Mouse (Mus musculus) ES-E14 (cell line): ENCODE results near the gene Lyg2.

ENCODE experiments used
- CHD2 ChIP-seq: IDR thresholded peaks from 2 replicates; pipeline ENCODE4 v1.6.1; 2014; ENCODE audit warnings: mild to moderate bottlenecking, low read depth, low read length, inconsistent platforms
- HCFC1 ChIP-seq: IDR thresholded peaks from 2 replicates; pipeline ENCODE4 v1.6.1; 2012; ENCODE audit warnings: low read length, inconsistent platforms, borderline replicate concordance; ENCODE audit not compliant: insufficient read depth
- ZC3H11A ChIP-seq: IDR thresholded peaks from 2 replicates; pipeline ENCODE4 v1.6.1; 2012; ENCODE audit warnings: low read depth, mild to moderate bottlenecking, inconsistent platforms, low read length, borderline replicate concordance
- ZNF384 ChIP-seq: IDR thresholded peaks from 2 replicates; pipeline ENCODE4 v1.6.1; 2012; ENCODE audit warnings: low read depth, low read length, inconsistent platforms

DNA sequence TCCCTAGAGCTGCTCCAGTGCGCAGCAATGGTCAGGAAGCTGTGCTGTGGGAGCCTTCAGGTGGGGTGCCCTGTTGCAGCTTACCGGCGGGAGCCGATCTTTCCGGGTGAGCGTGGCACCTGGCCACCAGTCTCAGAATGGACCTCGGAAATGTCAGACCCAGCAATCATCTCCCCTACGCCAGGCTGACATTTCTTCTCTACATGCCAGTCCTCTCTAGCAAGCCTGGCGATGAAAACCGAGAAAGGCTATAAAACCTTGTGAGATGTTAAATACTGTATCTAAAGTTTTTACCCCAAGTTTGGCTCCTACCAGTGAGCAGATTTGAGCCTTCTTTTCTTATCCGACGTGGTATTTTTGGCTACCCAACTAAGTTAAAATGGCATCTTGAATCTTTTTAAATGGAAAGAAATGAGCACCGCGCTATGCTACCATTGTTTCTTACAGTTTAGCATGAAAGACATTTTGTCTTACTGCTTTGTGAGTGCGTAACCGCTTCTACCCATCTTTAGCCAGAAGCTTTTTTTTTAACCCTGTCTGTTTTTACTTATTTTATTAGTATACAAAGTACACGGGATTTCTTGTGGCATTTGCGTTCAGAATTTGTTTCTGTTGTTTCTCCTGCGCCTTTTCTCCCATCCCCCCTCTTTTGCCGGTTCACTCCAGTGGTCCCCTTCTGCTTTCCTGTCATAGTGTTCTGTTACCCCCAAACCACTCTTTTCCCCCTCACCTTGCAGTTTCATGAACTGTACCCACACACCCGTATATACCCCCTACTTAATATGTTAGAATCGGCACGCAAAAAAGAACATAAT lies 50.7 kb downstream of the Lyg2 start:
- TF ChIP-seq CHD2, result no peak
- TF ChIP-seq ZNF384, result no peak
- TF ChIP-seq ZC3H11A, result no peak
- TF ChIP-seq HCFC1, result no peak
